Mouse (Mus musculus): ENCODE results near the gene Coq8b. TPM values are rescaled to one million over a fixed set of nuclear protein-coding genes. Genes with fewer than 3 reads are reported as not detected.

Coq8b gene
- polyA plus RNA-seq, 1 experiment from 2014 or later: 11.9 TPM

GRCm38 (mm10) chr7:27221939-27222338 lies 10.9 kb upstream of the Coq8b start:
- Histone ChIP-seq H3K36me3 (ENCODE audit: control insufficient read depth, insufficient read depth, low read length) (peaks cover 19% of the 10 kb centered on the region), H3K4me2 (ENCODE audit: low read length) (no peak overlapping the region), H3K27me3 (ENCODE audit: control insufficient read depth, insufficient read depth, low read length) (no peaks in the 10 kb centered on the region), H3K9ac (ENCODE audit: low read length) (no peak overlapping the region), H3K4me1 (ENCODE audit: control insufficient read depth in 2 of 2, insufficient read depth in 2 of 2, low read length in 2 of 2) (peaks cover 9 to 29% of the 10 kb centered on the region in 2 experiments), H3K27ac (replicated peaks in 1 of 2; ENCODE audit: control insufficient read depth in 1 of 2, insufficient read depth in 1 of 2, low read depth in 2 of 2, low read length in 2 of 2) (no peak overlapping the region), H3K4me3 (ENCODE audit: control insufficient read depth in 1 of 2, insufficient read depth in 1 of 2, low read depth in 1 of 2, low read length in 2 of 2) (no peak overlapping the region), H3K9me3 (ENCODE audit: control insufficient read depth, low read length) (no peaks in the 10 kb centered on the region)
- ATAC-seq (ENCODE audit: insufficient number of reproducible peaks, insufficient read depth, low FRiP score, low read depth): no peak
- WGBS: 65% methylated on average over 6 of the region's 6 CpGs

- ATAC-seq (ENCODE audit: insufficient number of reproducible peaks, insufficient read depth, low FRiP score, low read depth): no peak
- no peak overlapping the region for H3K4me3 ChIP-seq (ENCODE audit: control insufficient read depth in 1 of 2, insufficient read depth in 1 of 2, low read depth in 1 of 2, low read length in 2 of 2)
- H3K27me3 ChIP-seq (ENCODE audit: control insufficient read depth, insufficient read depth, low read length): no peaks in the 10 kb centered on the region
- H3K4me2 ChIP-seq (ENCODE audit: low read length): no peak overlapping the region
- peaks cover 18% of the 10 kb centered on the region for H3K36me3 ChIP-seq (ENCODE audit: control insufficient read depth, insufficient read depth, low read length)
- H3K9ac ChIP-seq (ENCODE audit: low read length): no peak overlapping the region
- H3K4me1 ChIP-seq (ENCODE audit: control insufficient read depth in 2 of 2, insufficient read depth in 2 of 2, low read length in 2 of 2): peaks cover 15 to 35% of the 10 kb centered on the region in 2 experiments
- 79% methylated on average over 1 of the region's 1 CpGs for WGBS
- no peaks in the 10 kb centered on the region for H3K9me3 ChIP-seq (ENCODE audit: control insufficient read depth, low read length)
- no peak overlapping the region for H3K27ac ChIP-seq (replicated peaks in 1 of 2; ENCODE audit: control insufficient read depth in 1 of 2, insufficient read depth in 1 of 2, low read depth in 2 of 2, low read length in 2 of 2)
These were observed 10.3 kb upstream of the Coq8b start for GRCm38 (mm10) chr7:27222538-27222937.

- H3K36me3 ChIP-seq (ENCODE audit: control insufficient read depth, insufficient read depth, low read length): peaks cover 4% of the 10 kb centered on the region; the same call in 1 of the 2 replicates
- no peaks in the 10 kb centered on the region for H3K9me3 ChIP-seq (ENCODE audit: control insufficient read depth, low read length)
- 80% methylated on average over 11 of the region's 11 CpGs for WGBS
- H3K27me3 ChIP-seq (ENCODE audit: control insufficient read depth, insufficient read depth, low read length): no peaks in the 10 kb centered on the region
- peak overlapping the region; percentile 46; the same call in 1 of the 2 replicates for H3K9ac ChIP-seq (ENCODE audit: low read length)
- H3K27ac ChIP-seq (replicated peaks in 1 of 2; ENCODE audit: control insufficient read depth in 1 of 2, insufficient read depth in 1 of 2, low read depth in 2 of 2, low read length in 2 of 2): no peak overlapping the region
- peaks cover 22 to 37% of the 10 kb centered on the region in 2 experiments for H3K4me1 ChIP-seq (ENCODE audit: control insufficient read depth in 2 of 2, insufficient read depth in 2 of 2, low read length in 2 of 2)
- no peak overlapping the region for H3K4me3 ChIP-seq (ENCODE audit: control insufficient read depth in 1 of 2, insufficient read depth in 1 of 2, low read depth in 1 of 2, low read length in 2 of 2)
- no peak overlapping the region for H3K4me2 ChIP-seq (ENCODE audit: low read length)
- ATAC-seq (ENCODE audit: insufficient number of reproducible peaks, insufficient read depth, low FRiP score, low read depth): no peak
These were observed 7.8 kb upstream of the Coq8b start for GRCm38 (mm10) chr7:27224877-27225575.

- Histone ChIP-seq H3K4me2 (ENCODE audit: low read length) (peak overlapping the region; percentile 86), H3K27me3 (ENCODE audit: control insufficient read depth, insufficient read depth, low read length) (no peaks in the 10 kb centered on the region), H3K4me3 (ENCODE audit: control insufficient read depth in 1 of 2, insufficient read depth in 1 of 2, low read depth in 1 of 2, low read length in 2 of 2) (peak overlapping the region; percentile 75 to 84), H3K4me1 (ENCODE audit: control insufficient read depth in 2 of 2, insufficient read depth in 2 of 2, low read length in 2 of 2) (peaks cover 22 to 37% of the 10 kb centered on the region in 2 experiments), H3K36me3 (ENCODE audit: control insufficient read depth, insufficient read depth, low read length) (no peaks in the 10 kb centered on the region), H3K27ac (replicated peaks in 1 of 2; ENCODE audit: control insufficient read depth in 1 of 2, insufficient read depth in 1 of 2, low read depth in 2 of 2, low read length in 2 of 2) (no peak overlapping the region), H3K9me3 (ENCODE audit: control insufficient read depth, low read length) (no peaks in the 10 kb centered on the region), H3K9ac (ENCODE audit: low read length) (peak overlapping the region; percentile 83)
- no peak for ATAC-seq (ENCODE audit: insufficient number of reproducible peaks, insufficient read depth, low FRiP score, low read depth)
- WGBS: 23% methylated on average over 9 of the region's 9 CpGs
These were observed 5.5 kb upstream of the Coq8b start for GRCm38 (mm10) chr7:27227276-27227675.

- WGBS: 0% methylated on average over 10 of the region's 10 CpGs
- Histone ChIP-seq H3K9me3 (ENCODE audit: control insufficient read depth, low read length) (no peaks in the 10 kb centered on the region), H3K9ac (ENCODE audit: low read length) (peak overlapping the region; percentile 83), H3K36me3 (ENCODE audit: control insufficient read depth, insufficient read depth, low read length) (no peaks in the 10 kb centered on the region), H3K4me2 (ENCODE audit: low read length) (peak overlapping the region; percentile 86), H3K4me1 (ENCODE audit: control insufficient read depth in 2 of 2, insufficient read depth in 2 of 2, low read length in 2 of 2) (peaks cover 22 to 37% of the 10 kb centered on the region in 2 experiments), H3K4me3 (ENCODE audit: control insufficient read depth in 1 of 2, insufficient read depth in 1 of 2, low read depth in 1 of 2, low read length in 2 of 2) (peak overlapping the region; percentile 75 to 84), H3K27me3 (ENCODE audit: control insufficient read depth, insufficient read depth, low read length) (no peaks in the 10 kb centered on the region), H3K27ac (replicated peaks in 1 of 2; ENCODE audit: control insufficient read depth in 1 of 2, insufficient read depth in 1 of 2, low read depth in 2 of 2, low read length in 2 of 2) (peak overlapping the region; percentile 62 to 82; a peak in 3 of 4 replicates)
- no peak for ATAC-seq (ENCODE audit: insufficient number of reproducible peaks, insufficient read depth, low FRiP score, low read depth)
These were observed 5.1 kb upstream of the Coq8b start for GRCm38 (mm10) chr7:27227676-27228075.

- H3K36me3 ChIP-seq (ENCODE audit: control insufficient read depth, insufficient read depth, low read length): no peaks in the 10 kb centered on the region
- H3K9me3 ChIP-seq (ENCODE audit: control insufficient read depth, low read length): no peaks in the 10 kb centered on the region
- no peaks in the 10 kb centered on the region for H3K27me3 ChIP-seq (ENCODE audit: control insufficient read depth, insufficient read depth, low read length)
- H3K4me1 ChIP-seq (ENCODE audit: control insufficient read depth in 2 of 2, insufficient read depth in 2 of 2, low read length in 2 of 2): peaks cover 23 to 38% of the 10 kb centered on the region in 2 experiments
- H3K27ac ChIP-seq (replicated peaks in 1 of 2; ENCODE audit: control insufficient read depth in 1 of 2, insufficient read depth in 1 of 2, low read depth in 2 of 2, low read length in 2 of 2): peak within 1 kb of the TSS; percentile 62 to 82
- peak within 1 kb of the TSS; percentile 86 for H3K4me2 ChIP-seq (ENCODE audit: low read length)
- peak within 1 kb of the TSS; percentile 75 to 84 for H3K4me3 ChIP-seq (ENCODE audit: control insufficient read depth in 1 of 2, insufficient read depth in 1 of 2, low read depth in 1 of 2, low read length in 2 of 2)
- peak; percentile 85 for ATAC-seq (ENCODE audit: insufficient number of reproducible peaks, insufficient read depth, low FRiP score, low read depth)
- WGBS: under 1% methylated on average over 49 of the region's 49 CpGs
- H3K9ac ChIP-seq (ENCODE audit: low read length): peak within 1 kb of the TSS; percentile 83
These were observed 4.5 kb upstream of the Coq8b start, which contains the start of gene Itpkc for GRCm38 (mm10) chr7:27228281-27228821. TSS of gene Itpkc (minus strand) at chr7:27228661.

- Histone ChIP-seq H3K27ac (replicated peaks in 1 of 2; ENCODE audit: control insufficient read depth in 1 of 2, insufficient read depth in 1 of 2, low read depth in 2 of 2, low read length in 2 of 2) (peak overlapping the region; percentile 61 to 82), H3K4me1 (ENCODE audit: control insufficient read depth in 2 of 2, insufficient read depth in 2 of 2, low read length in 2 of 2) (peaks cover 28 to 43% of the 10 kb centered on the region in 2 experiments), H3K9ac (ENCODE audit: low read length) (peak overlapping the region; percentile 83), H3K9me3 (ENCODE audit: control insufficient read depth, low read length) (no peaks in the 10 kb centered on the region), H3K4me2 (ENCODE audit: low read length) (peak overlapping the region; percentile 86), H3K27me3 (ENCODE audit: control insufficient read depth, insufficient read depth, low read length) (no peaks in the 10 kb centered on the region), H3K4me3 (ENCODE audit: control insufficient read depth in 1 of 2, insufficient read depth in 1 of 2, low read depth in 1 of 2, low read length in 2 of 2) (peak overlapping the region; percentile 75 to 84), H3K36me3 (ENCODE audit: control insufficient read depth, insufficient read depth, low read length) (no peaks in the 10 kb centered on the region)
- ATAC-seq (ENCODE audit: insufficient number of reproducible peaks, insufficient read depth, low FRiP score, low read depth): no peak
- WGBS: 14% methylated on average over 6 of the region's 6 CpGs
These were observed 4.0 kb upstream of the Coq8b start for GRCm38 (mm10) chr7:27228865-27229264.

Measured in heart, embryonic 14.5 days (tissue).